Mouse (Mus musculus): ENCODE measurements at regions not wholly inside any gene's neighbourhood (a gene's known extent, or its start where the extent isn't known, plus 50 kb on each side); places are given as distances from the start of the nearest gene placed in this dataset.

DNA sequence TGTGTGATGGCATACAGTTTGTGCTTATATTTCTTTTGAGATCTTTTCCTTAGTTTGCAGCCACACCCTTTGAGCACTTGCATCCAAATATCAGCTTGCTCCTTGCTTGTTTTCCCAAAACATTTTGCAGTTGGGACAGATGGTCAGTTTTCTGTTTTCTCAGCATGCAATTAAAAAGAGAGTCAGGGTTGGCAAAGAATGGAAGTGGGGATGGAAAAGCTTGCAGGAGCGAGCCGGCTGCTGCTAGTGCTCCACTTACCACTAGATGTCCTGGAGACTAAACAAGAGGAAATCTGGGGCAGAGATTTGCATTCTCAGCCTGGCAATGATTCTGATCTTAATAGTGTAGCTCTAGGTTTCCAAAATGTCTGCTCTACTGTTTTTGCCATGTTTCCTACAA, 181.8 kb downstream of the Barhl2 start:
- Histone ChIP-seq H3K27me3 (ENCODE audit: insufficient read depth, low read length) (no peaks in the 10 kb centered on the region), H3K4me2 (ENCODE audit: low read depth, low read length) (no peak overlapping the region), H3K4me1 (ENCODE audit: insufficient read depth, low read length) (no peaks in the 10 kb centered on the region; the same call in 1 of the 2 replicates), H3K4me3 (ENCODE audit: low read length) (no peak overlapping the region), H3K9ac (replicated peaks; ENCODE audit: low read length) (no peak overlapping the region), H3K27ac (no peak overlapping the region), H3K36me3 (ENCODE audit: insufficient read depth, low read length) (no peaks in the 10 kb centered on the region), H3K9me3 (ENCODE audit: low read length) (no peaks in the 10 kb centered on the region)
- peak; percentile 85 for DNase-seq (ENCODE audit: low spot score)
- ATAC-seq, result no peak
- 3% methylated on average over 2 of the region's 2 CpGs for WGBS
- peak; percentile 72 for TF ChIP-seq CTCF (IDR thresholded peaks at IDR 0.05; ENCODE audit: low read depth)

DNA sequence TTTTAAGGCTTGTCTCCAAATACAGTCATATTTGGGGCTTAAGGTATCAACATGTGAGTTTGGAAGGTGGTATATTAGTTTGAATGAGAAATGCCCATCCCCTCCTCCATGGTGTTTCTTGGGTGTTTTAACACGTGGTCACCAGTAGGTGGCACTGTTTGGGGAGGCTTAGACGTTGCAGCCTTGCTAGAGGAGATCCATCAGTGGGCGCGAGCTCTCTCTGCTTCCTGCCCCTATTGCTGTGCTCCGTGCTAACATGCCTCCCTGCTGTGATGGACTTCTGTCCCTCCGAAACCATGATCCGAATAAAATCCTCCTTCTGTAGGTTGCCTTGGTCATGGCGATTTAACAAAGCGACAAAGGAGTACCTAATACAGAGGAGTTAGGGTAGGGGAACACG, 183.3 kb downstream of the Barhl2 start:
- Histone ChIP-seq H3K4me1 (ENCODE audit: insufficient read depth, low read length) (no peaks in the 10 kb centered on the region; the same call in 1 of the 2 replicates), H3K27ac (no peak overlapping the region), H3K9ac (replicated peaks; ENCODE audit: low read length) (no peak overlapping the region), H3K9me3 (ENCODE audit: low read length) (no peaks in the 10 kb centered on the region), H3K27me3 (ENCODE audit: insufficient read depth, low read length) (no peaks in the 10 kb centered on the region), H3K4me3 (ENCODE audit: low read length) (no peak overlapping the region), H3K36me3 (ENCODE audit: insufficient read depth, low read length) (no peaks in the 10 kb centered on the region), H3K4me2 (ENCODE audit: low read depth, low read length) (no peak overlapping the region)
- TF ChIP-seq CTCF (IDR thresholded peaks at IDR 0.05; ENCODE audit: low read depth), result peak; percentile 62
- WGBS, result 35% methylated on average over 10 of the region's 10 CpGs
- ATAC-seq (0 out of 2 replicates have a peak, but pooled peaks have one; percentile 35), DNase-seq (ENCODE audit: low spot score) (peak; percentile 28)

DNA sequence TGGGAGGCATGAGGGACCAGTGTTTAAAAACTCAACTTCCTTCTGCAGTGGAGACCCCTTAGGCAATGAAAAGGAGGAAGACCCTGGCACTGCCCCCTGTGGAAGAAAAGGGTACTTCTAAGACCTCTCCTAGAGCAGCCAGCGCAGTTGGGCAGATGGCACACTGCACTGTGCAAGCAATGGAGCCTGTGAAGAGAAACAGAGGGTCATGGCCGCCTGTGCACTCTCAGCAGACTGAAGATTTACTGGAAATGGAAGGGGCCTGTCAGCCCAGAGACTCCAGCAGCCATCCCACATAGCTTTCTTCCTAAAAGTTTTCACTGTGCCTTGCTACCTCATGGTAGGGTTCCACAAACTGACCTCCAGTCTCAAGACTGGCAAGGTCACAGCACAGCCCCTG, 193.4 kb downstream of the Barhl2 start:
- DNase-seq (ENCODE audit: low spot score), result no peak
- WGBS, result 80% methylated on average over 2 of the region's 2 CpGs
- ATAC-seq, result no peak
- Histone ChIP-seq H3K4me2 (ENCODE audit: low read depth, low read length) (no peak overlapping the region), H3K4me3 (ENCODE audit: low read length) (no peak overlapping the region), H3K27ac (no peak overlapping the region), H3K27me3 (ENCODE audit: insufficient read depth, low read length) (no peaks in the 10 kb centered on the region), H3K36me3 (ENCODE audit: insufficient read depth, low read length) (no peaks in the 10 kb centered on the region), H3K4me1 (ENCODE audit: insufficient read depth, low read length) (no peaks in the 10 kb centered on the region), H3K9me3 (ENCODE audit: low read length) (no peaks in the 10 kb centered on the region), H3K9ac (replicated peaks; ENCODE audit: low read length) (no peak overlapping the region)
- TF ChIP-seq CTCF (IDR thresholded peaks at IDR 0.05; ENCODE audit: low read depth), result peak; percentile 40; the same call in 1 of the 2 replicates

GRCm38 (mm10) chr5:106257179-106257578, 200.8 kb downstream of the Barhl2 start:
- no peaks in the 10 kb centered on the region for H3K4me1 ChIP-seq (ENCODE audit: insufficient read depth, low read length)
- WGBS, result 76% methylated on average over 1 of the region's 1 CpGs
- no peaks in the 10 kb centered on the region for H3K27me3 ChIP-seq (ENCODE audit: insufficient read depth, low read length)
- H3K27ac ChIP-seq, result no peak overlapping the region
- no peak overlapping the region for H3K4me2 ChIP-seq (ENCODE audit: low read depth, low read length)
- ATAC-seq (no peak), DNase-seq (ENCODE audit: low spot score) (no peak)
- H3K36me3 ChIP-seq (ENCODE audit: insufficient read depth, low read length), result no peaks in the 10 kb centered on the region
- H3K9me3 ChIP-seq (ENCODE audit: low read length), result no peaks in the 10 kb centered on the region
- no peak for TF ChIP-seq CTCF (IDR thresholded peaks at IDR 0.05; ENCODE audit: low read depth)
- no peak overlapping the region for H3K9ac ChIP-seq (replicated peaks; ENCODE audit: low read length)
- H3K4me3 ChIP-seq (ENCODE audit: low read length), result no peak overlapping the region

DNA sequence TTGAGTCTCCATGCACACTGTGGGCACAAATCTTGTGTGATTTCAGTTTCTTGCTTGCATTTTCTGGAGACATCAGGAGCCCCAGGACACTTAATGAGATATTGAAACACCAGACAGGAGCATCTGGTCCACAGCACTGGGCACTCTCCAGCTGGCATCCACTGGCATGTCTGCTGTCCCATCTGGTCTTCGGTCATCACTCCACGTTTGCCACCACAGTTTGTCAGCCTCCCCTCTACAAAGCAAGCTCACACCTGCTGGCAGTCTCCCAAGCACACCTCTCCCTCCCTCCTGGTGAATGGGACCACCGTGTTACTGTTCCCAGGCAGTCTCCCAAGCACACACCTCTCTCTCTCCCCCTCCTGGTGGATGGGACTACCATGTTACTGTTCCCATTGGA, 228.8 kb downstream of the Barhl2 start:
- Histone ChIP-seq H3K4me3 (ENCODE audit: low read length) (no peak overlapping the region), H3K36me3 (ENCODE audit: insufficient read depth, low read length) (no peaks in the 10 kb centered on the region), H3K27me3 (ENCODE audit: insufficient read depth, low read length) (no peaks in the 10 kb centered on the region), H3K4me1 (ENCODE audit: insufficient read depth, low read length) (no peaks in the 10 kb centered on the region), H3K4me2 (ENCODE audit: low read depth, low read length) (no peak overlapping the region), H3K27ac (no peak overlapping the region), H3K9me3 (ENCODE audit: low read length) (no peaks in the 10 kb centered on the region), H3K9ac (replicated peaks; ENCODE audit: low read length) (no peak overlapping the region)
- WGBS, result 36% methylated on average over 3 of the region's 3 CpGs
- ATAC-seq (peak; percentile 76), DNase-seq (ENCODE audit: low spot score) (peak; percentile 68)
- TF ChIP-seq CTCF (IDR thresholded peaks at IDR 0.05; ENCODE audit: low read depth), result peak; percentile 27

GRCm38 (mm10) chr5:106224141-106224540, 233.8 kb downstream of the Barhl2 start:
- H3K27me3 ChIP-seq (ENCODE audit: insufficient read depth, low read length), result no peaks in the 10 kb centered on the region
- WGBS, result 56% methylated on average over 7 of the region's 7 CpGs
- no peak for ATAC-seq

DNA sequence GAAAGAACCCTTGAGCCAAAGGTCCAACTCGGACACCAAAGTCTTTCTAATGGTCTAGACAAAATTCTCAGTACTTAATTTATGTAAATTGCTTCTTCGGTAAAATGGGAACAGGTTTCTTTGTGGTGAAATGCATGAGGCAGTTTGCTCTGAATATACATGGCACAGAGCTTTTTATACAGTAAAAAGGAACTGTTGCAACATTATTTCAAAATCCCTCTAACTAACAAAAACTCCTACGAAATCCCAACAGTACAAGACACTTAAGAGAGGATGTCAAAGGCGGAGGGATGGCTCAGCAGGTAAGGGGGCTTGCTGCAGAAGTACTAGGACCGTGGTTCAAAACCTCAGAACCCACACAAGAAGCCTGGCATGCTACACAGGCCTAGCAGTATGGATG, 248.4 kb downstream of the Barhl2 start:
- H3K4me1 ChIP-seq (ENCODE audit: insufficient read depth, low read length), result no peaks in the 10 kb centered on the region
- H3K9me3 ChIP-seq (ENCODE audit: low read length), result no peaks in the 10 kb centered on the region

More at GRCm38 (mm10) chr5:106224141-106224540, 233.8 kb downstream of the Barhl2 start:
- H3K36me3 ChIP-seq (ENCODE audit: insufficient read depth, low read length), result no peaks in the 10 kb centered on the region
- H3K4me1 ChIP-seq (ENCODE audit: insufficient read depth, low read length), result no peaks in the 10 kb centered on the region
- H3K4me3 ChIP-seq (ENCODE audit: low read length), result no peak overlapping the region
- DNase-seq (ENCODE audit: low spot score), result no peak
- no peak overlapping the region for H3K9ac ChIP-seq (replicated peaks; ENCODE audit: low read length)
- no peaks in the 10 kb centered on the region for H3K9me3 ChIP-seq (ENCODE audit: low read length)
- no peak for TF ChIP-seq CTCF (IDR thresholded peaks at IDR 0.05; ENCODE audit: low read depth)
- no peak overlapping the region for H3K27ac ChIP-seq
- no peak overlapping the region for H3K4me2 ChIP-seq (ENCODE audit: low read depth, low read length)

More for the DNA sequence above, 248.4 kb downstream of the Barhl2 start:
- H3K4me3 ChIP-seq (ENCODE audit: low read length), result no peak overlapping the region
- no peaks in the 10 kb centered on the region for H3K36me3 ChIP-seq (ENCODE audit: insufficient read depth, low read length)
- H3K27ac ChIP-seq, result no peak overlapping the region
- H3K4me2 ChIP-seq (ENCODE audit: low read depth, low read length), result no peak overlapping the region
- WGBS, result 79% methylated on average over 5 of the region's 5 CpGs
- ATAC-seq (no peak), DNase-seq (ENCODE audit: low spot score) (no peak)
- H3K27me3 ChIP-seq (ENCODE audit: insufficient read depth, low read length), result no peaks in the 10 kb centered on the region
- no peak overlapping the region for H3K9ac ChIP-seq (replicated peaks; ENCODE audit: low read length)
- TF ChIP-seq CTCF (IDR thresholded peaks at IDR 0.05; ENCODE audit: low read depth), result no peak
